Mouse (Mus musculus) neural tube, embryonic 12.5 days (tissue): ENCODE measurements around the gene Hist1h3f. TPM values are rescaled to one million over a fixed set of nuclear protein-coding genes. Genes with fewer than 3 reads are reported as not detected.

Experiments
- ATAC-seq: fragments of 200-750 bp; cut with Nextera tagmentation; 2 replicates; pipeline ENCODE4 v1.8.0; 2017; ENCODE audit warnings: low read depth, mild to moderate bottlenecking, moderate TSS enrichment, moderate library complexity; ENCODE audit not compliant: low FRiP score
- H3K27ac ChIP-seq: fragments of 300-500 bp; sonication (generic); 2 replicates; pipeline ENCODE4 v1.5.1; 2016
- H3K27me3 ChIP-seq: fragments of 300-500 bp; sonication (generic); replicated peaks from 2 replicates; pipeline ENCODE4 v1.6.1; 2016; ENCODE audit warnings: mild to moderate bottlenecking
- H3K36me3 ChIP-seq: fragments of 300-500 bp; sonication (generic); 2 replicates; pipeline ENCODE4 v1.6.1; 2016; ENCODE audit warnings: mild to moderate bottlenecking
- H3K4me1 ChIP-seq: fragments of 300-500 bp; sonication (generic); 2 replicates; pipeline ENCODE4 v1.6.1; 2016
- H3K4me2 ChIP-seq: fragments of 300-500 bp; sonication (generic); replicated peaks from 2 replicates; pipeline ENCODE4 v1.6.1; 2016; ENCODE audit warnings: mild to moderate bottlenecking
- H3K4me3 ChIP-seq: fragments of 300-500 bp; sonication (generic); 2 replicates; pipeline ENCODE4 v1.5.1; 2016
- H3K9ac ChIP-seq: fragments of 300-500 bp; sonication (generic); 2 replicates; pipeline ENCODE4 v1.6.1; 2016; ENCODE audit warnings: mild to moderate bottlenecking
- H3K9me3 ChIP-seq: fragments of 300-500 bp; sonication (generic); 2 replicates; pipeline ENCODE4 v1.6.1; 2016; ENCODE audit warnings: mild to moderate bottlenecking
- WGBS: fragments of 180-500 bp; shearing (Covaris S2); methylation state at CpG from one replicate; pipeline ENCODE4 v1.1.7; 2016; 5-methylcytosine and 5-hydroxymethylcytosine counted together
- polyA plus RNA-seq: library from polyadenylated mRNA; unstranded; fragments of >200 nt; fragmentation: Nextera tagmentation; extraction: Ambion mirVana; gene quantifications from 2 replicates; pipeline ENCODE4 v1.2.1, GENCODE M21; 2016

Gene Hist1h3f
- 0.60 and 0.63 TPM in 2 replicates for polyA plus RNA-seq

GRCm38 (mm10) chr13:23543965-23544786, at the start of gene Hist1h3f:
Hist1h3f (plus strand) TSS chr13:23544052.
- Histone ChIP-seq H3K9me3 (no peaks in the 10 kb centered on the region), H3K27me3 (no peaks in the 10 kb centered on the region), H3K4me3 (peak within 1 kb of the TSS; percentile 48), H3K27ac (peak within 1 kb of the TSS; percentile 81), H3K4me1 (no peaks in the 10 kb centered on the region), H3K4me2 (peak within 1 kb of the TSS; percentile 68), H3K9ac (peak within 1 kb of the TSS; percentile 61), H3K36me3 (no peaks in the 10 kb centered on the region)
- WGBS = under 1% methylated on average over 25 of the region's 45 CpGs
- ATAC-seq = peak; percentile 94

GRCm38 (mm10) chr13:23495526-23495925, 48.3 kb upstream of the Hist1h3f start:
- H3K27me3 ChIP-seq = peaks cover 4% of the 10 kb centered on the region; the same call in 1 of the 2 replicates
- H3K9ac ChIP-seq = no peak overlapping the region
- WGBS = 78% methylated on average over 6 of the region's 6 CpGs
- H3K27ac ChIP-seq = no peak overlapping the region
- no peak for ATAC-seq
- no peaks in the 10 kb centered on the region for H3K36me3 ChIP-seq
- H3K4me3 ChIP-seq = no peak overlapping the region
- H3K4me2 ChIP-seq = no peak overlapping the region
- H3K9me3 ChIP-seq = no peaks in the 10 kb centered on the region
- H3K4me1 ChIP-seq = 0 out of 2 replicates have a peak, but pooled peaks cover 7% of the 10 kb centered on the region

- ATAC-seq = 0 out of 2 replicates have a peak, but pooled peaks have one; percentile 17
- Histone ChIP-seq H3K27ac (no peak overlapping the region), H3K9me3 (no peaks in the 10 kb centered on the region), H3K27me3 (peaks cover 4% of the 10 kb centered on the region; the same call in 1 of the 2 replicates), H3K4me1 (0 out of 2 replicates have a peak, but pooled peaks cover 7% of the 10 kb centered on the region), H3K36me3 (no peaks in the 10 kb centered on the region), H3K4me2 (peak overlapping the region; percentile 43), H3K9ac (no peak overlapping the region), H3K4me3 (0 out of 2 replicates have a peak overlapping the region, but pooled peaks have one; percentile 9)
- 1% methylated on average over 19 of the region's 19 CpGs for WGBS
These were observed 46.1 kb upstream of the Hist1h3f start for GRCm38 (mm10) chr13:23497656-23498321.

- Histone ChIP-seq H3K36me3 (no peaks in the 10 kb centered on the region), H3K9me3 (no peaks in the 10 kb centered on the region), H3K27ac (no peak overlapping the region), H3K4me3 (no peak overlapping the region), H3K4me2 (peak overlapping the region; percentile 43), H3K9ac (no peak overlapping the region), H3K27me3 (peaks cover 4% of the 10 kb centered on the region; the same call in 1 of the 2 replicates), H3K4me1 (0 out of 2 replicates have a peak, but pooled peaks cover 7% of the 10 kb centered on the region)
- ATAC-seq = no peak
- WGBS = 8% methylated on average over 10 of the region's 10 CpGs
These were observed 45.2 kb upstream of the Hist1h3f start for GRCm38 (mm10) chr13:23498653-23499052.

- Histone ChIP-seq H3K9ac (no peak overlapping the region), H3K4me2 (no peak overlapping the region), H3K4me1 (0 out of 2 replicates have a peak, but pooled peaks cover 7% of the 10 kb centered on the region), H3K4me3 (no peak overlapping the region), H3K36me3 (no peaks in the 10 kb centered on the region), H3K27me3 (peaks cover 4% of the 10 kb centered on the region; the same call in 1 of the 2 replicates), H3K27ac (no peak overlapping the region), H3K9me3 (no peaks in the 10 kb centered on the region)
- WGBS = 3% methylated on average over 7 of the region's 7 CpGs
- no peak for ATAC-seq
These were observed 43.9 kb upstream of the Hist1h3f start for GRCm38 (mm10) chr13:23499943-23500342.

- Histone ChIP-seq H3K4me3 (no peak overlapping the region), H3K27ac (no peak overlapping the region), H3K27me3 (peaks cover 4% of the 10 kb centered on the region; the same call in 1 of the 2 replicates), H3K36me3 (no peaks in the 10 kb centered on the region), H3K9me3 (no peaks in the 10 kb centered on the region), H3K9ac (no peak overlapping the region), H3K4me1 (peaks cover 12% of the 10 kb centered on the region), H3K4me2 (no peak overlapping the region)
- no peak; the same call in 1 of the 2 replicates for ATAC-seq
- WGBS = under 1% methylated on average over 17 of the region's 17 CpGs
These were observed 43.2 kb upstream of the Hist1h3f start for GRCm38 (mm10) chr13:23500424-23501200.

- Histone ChIP-seq H3K4me2 (peak overlapping the region; percentile 40), H3K27me3 (peaks cover 4% of the 10 kb centered on the region; the same call in 1 of the 2 replicates), H3K9me3 (no peaks in the 10 kb centered on the region), H3K27ac (no peak overlapping the region), H3K36me3 (no peaks in the 10 kb centered on the region), H3K4me3 (no peak overlapping the region), H3K4me1 (peaks cover 16% of the 10 kb centered on the region), H3K9ac (no peak overlapping the region)
- no peak for ATAC-seq
- WGBS = 25% methylated on average over 5 of the region's 5 CpGs
These were observed 42.3 kb upstream of the Hist1h3f start for GRCm38 (mm10) chr13:23501511-23501910.

GRCm38 (mm10) chr13:23502031-23502567, 41.8 kb upstream of the Hist1h3f start:
- Histone ChIP-seq H3K4me3 (no peak overlapping the region), H3K27ac (no peak overlapping the region), H3K9ac (no peak overlapping the region), H3K27me3 (peaks cover 4% of the 10 kb centered on the region; the same call in 1 of the 2 replicates), H3K4me1 (peaks cover 16% of the 10 kb centered on the region), H3K4me2 (0 out of 2 replicates have a peak overlapping the region, but pooled peaks have one; percentile 40), H3K9me3 (no peaks in the 10 kb centered on the region), H3K36me3 (no peaks in the 10 kb centered on the region)
- ATAC-seq = no peak
- WGBS = 34% methylated on average over 9 of the region's 9 CpGs

GRCm38 (mm10) chr13:23502916-23503315, 40.9 kb upstream of the Hist1h3f start:
- H3K4me3 ChIP-seq = no peak overlapping the region
- 40% methylated on average over 4 of the region's 4 CpGs for WGBS
- no peaks in the 10 kb centered on the region for H3K9me3 ChIP-seq
- no peaks in the 10 kb centered on the region for H3K36me3 ChIP-seq
- peaks cover 16% of the 10 kb centered on the region for H3K4me1 ChIP-seq
- H3K27ac ChIP-seq = no peak overlapping the region
- no peak overlapping the region for H3K9ac ChIP-seq
- H3K4me2 ChIP-seq = no peak overlapping the region
- H3K27me3 ChIP-seq = peaks cover 4% of the 10 kb centered on the region; the same call in 1 of the 2 replicates
- no peak for ATAC-seq

GRCm38 (mm10) chr13:23503797-23504196, 40.1 kb upstream of the Hist1h3f start:
- Histone ChIP-seq H3K4me3 (no peak overlapping the region), H3K27me3 (peaks cover 2% of the 10 kb centered on the region; the same call in 1 of the 2 replicates), H3K36me3 (no peaks in the 10 kb centered on the region), H3K4me1 (peaks cover 9% of the 10 kb centered on the region), H3K9ac (no peak overlapping the region), H3K9me3 (no peaks in the 10 kb centered on the region), H3K4me2 (no peak overlapping the region; the same call in 1 of the 2 replicates), H3K27ac (no peak overlapping the region)
- WGBS = 1% methylated on average over 9 of the region's 9 CpGs
- ATAC-seq = no peak

- Histone ChIP-seq H3K27me3 (no peaks in the 10 kb centered on the region), H3K27ac (no peak overlapping the region), H3K36me3 (no peaks in the 10 kb centered on the region), H3K4me3 (0 out of 2 replicates have a peak overlapping the region, but pooled peaks have one; percentile 18), H3K4me1 (peaks cover 9% of the 10 kb centered on the region), H3K9me3 (no peaks in the 10 kb centered on the region), H3K4me2 (peak overlapping the region; percentile 54), H3K9ac (peak overlapping the region; percentile 13; the same call in 1 of the 2 replicates)
- 3% methylated on average over 14 of the region's 14 CpGs for WGBS
- peak; percentile 48; the same call in 1 of the 2 replicates for ATAC-seq
These were observed 38.0 kb upstream of the Hist1h3f start for GRCm38 (mm10) chr13:23505662-23506345.
